Mouse (Mus musculus): Measurements from ENCODE around the gene Ripply1.

GRCm38 (mm10) chrX:139808085-139808484 is 25.9 kb upstream of the Ripply1 start:
- TF ChIP-seq POLR2A (IDR thresholded peaks at IDR 0.05; ENCODE audit: low read depth, low read length) (no peak), CTCF (IDR thresholded peaks at IDR 0.05; ENCODE audit: extremely low read depth, insufficient read length, insufficient replicate concordance, low read depth, low read length) (no peak)

Measured in small intestine, adult 2 months (tissue).